ENCODE assay signal across 10 mouse cellular contexts in the genomic region with DNA sequence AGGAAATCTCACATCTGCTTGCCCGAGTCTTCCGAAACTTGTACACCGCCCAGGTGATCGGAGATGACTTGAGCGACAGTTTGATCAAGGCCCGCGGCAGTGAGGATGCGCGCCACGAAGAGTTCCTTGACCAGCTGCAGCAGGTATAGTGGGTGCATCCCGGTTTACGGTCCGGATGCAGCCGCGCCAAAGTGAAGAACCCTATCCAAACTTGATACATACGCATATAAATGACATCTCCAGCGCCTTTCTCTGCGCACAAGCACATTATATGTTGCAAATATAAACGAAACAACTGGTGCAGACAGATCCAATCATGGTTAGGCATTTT. TPM values are rescaled to one million over a fixed set of nuclear protein-coding genes. Genes with fewer than 3 reads are reported as not detected.
A peak's percentile ranks its signal among the peaks of the same experiment; 100 is the strongest.
DNase-seq lines count a peak whose midpoint lies in the region; ATAC-seq and TF ChIP-seq lines count a peak whose summit lies in the region.
"Had no signal": no experiment of that assay in that cellular context is flagged by ENCODE, and none has a peak within 500 bp of the region (broad histone marks: within the 10 kb centered on the region; RNA-seq: fewer than 3 reads in every experiment).

No protein-coding gene starts in this region.

- TF ChIP-seq EP300 in ES-Bruce4 (IDR thresholded peaks at IDR 0.05; ENCODE audit: insufficient read depth, low read depth, low read length): no peak

- H3K9me3 ChIP-seq in heart, embryonic 13.5 days: no peaks in the 10 kb centered on the region
- H3K9me3 ChIP-seq in ES-Bruce4 (replicated peaks; ENCODE audit: control insufficient read depth, insufficient read depth, low read length, poor library complexity, severe bottlenecking): no peaks in the 10 kb centered on the region
- H3K9me3 ChIP-seq in forebrain, postnatal 0 days (ENCODE audit: low read length): no peaks in the 10 kb centered on the region

- 3% methylated on average over 19 of the region's 19 CpGs for WGBS in heart, embryonic 13.5 days
- 3% methylated on average over 19 of the region's 19 CpGs for WGBS in forebrain, postnatal 0 days
- 2% methylated on average over 19 of the region's 19 CpGs for WGBS in macrophage (ENCODE audit: missing documents)

- no peak for DNase-seq in heart, postnatal 36 days
- DNase-seq in forebrain, postnatal 0 days: no peak
- DNase-seq in gastrocnemius, adult 8-10 months (ENCODE audit: low spot score in 2 of 2): no peak
- no peak for DNase-seq in frontal cortex, postnatal 10 days (ENCODE audit: low spot score in 2 of 2)
- no peak for DNase-seq in left cerebral cortex, postnatal 25 days (ENCODE audit: low spot score in 2 of 2)

- peak overlapping the region; percentile 78 for H3K9ac ChIP-seq in heart, embryonic 13.5 days
- H3K9ac ChIP-seq in ES-Bruce4 (ENCODE audit: low read depth, poor library complexity, severe bottlenecking): peak overlapping the region; percentile 12
- peak overlapping the region; percentile 45 for H3K9ac ChIP-seq in forebrain, postnatal 0 days

- no peak for TF ChIP-seq CTCF in ES-Bruce4 (IDR thresholded peaks at IDR 0.05; ENCODE audit: low read depth, low read length)
- TF ChIP-seq CTCF in forebrain, postnatal 0 days (IDR thresholded peaks at IDR 0.05; ENCODE audit: low read depth): no peak

- peak overlapping the region; percentile 96 for H3K4me2 ChIP-seq in heart, embryonic 13.5 days
- peak overlapping the region; percentile 70 for H3K4me2 ChIP-seq in forebrain, postnatal 0 days (ENCODE audit: low read depth)

- TF ChIP-seq POLR2A in ES-Bruce4 (IDR thresholded peaks at IDR 0.05; ENCODE audit: insufficient read depth, low read length): no peak

- no peaks in the 10 kb centered on the region for H3K79me2 ChIP-seq in macrophage (ENCODE audit: inconsistent target)

- no peaks in the 10 kb centered on the region for H3K36me3 ChIP-seq in heart, embryonic 13.5 days
- no peaks in the 10 kb centered on the region for H3K36me3 ChIP-seq in ES-Bruce4 (ENCODE audit: control insufficient read depth, insufficient read depth, low read length, poor library complexity, severe bottlenecking)
- no peaks in the 10 kb centered on the region for H3K36me3 ChIP-seq in forebrain, postnatal 0 days (ENCODE audit: insufficient read depth)
- no peaks in the 10 kb centered on the region for H3K36me3 ChIP-seq in macrophage (ENCODE audit: inconsistent target)

- H3K27ac ChIP-seq in heart, embryonic 13.5 days (replicated peaks): no peak overlapping the region
- H3K27ac ChIP-seq in ES-Bruce4 (ENCODE audit: insufficient read depth, low read length): no peak overlapping the region
- H3K27ac ChIP-seq in forebrain, postnatal 0 days (ENCODE audit: low read depth, low read length): no peak overlapping the region
- H3K27ac ChIP-seq in macrophage: no peak overlapping the region

- H3K27me3 ChIP-seq in heart, embryonic 13.5 days (replicated peaks): peaks cover 20% of the 10 kb centered on the region
- no peaks in the 10 kb centered on the region for H3K27me3 ChIP-seq in ES-Bruce4 (ENCODE audit: control insufficient read depth, insufficient read depth, low read length, poor library complexity, severe bottlenecking)
- H3K27me3 ChIP-seq in forebrain, postnatal 0 days (ENCODE audit: insufficient read depth, low read length): peaks cover 8% of the 10 kb centered on the region; the same call in 1 of the 2 replicates

- peaks cover 7% of the 10 kb centered on the region for H3K4me1 ChIP-seq in heart, embryonic 13.5 days
- no peaks in the 10 kb centered on the region for H3K4me1 ChIP-seq in ES-Bruce4 (ENCODE audit: control insufficient read depth, insufficient read depth, low read length)
- H3K4me1 ChIP-seq in forebrain, postnatal 0 days (ENCODE audit: insufficient read depth): peaks cover 4% of the 10 kb centered on the region; the same call in 1 of the 2 replicates

- ATAC-seq in heart, embryonic 13.5 days (ENCODE audit: extremely low read depth, insufficient number of reproducible peaks, low FRiP score, low TSS enrichment): no peak
- ATAC-seq in forebrain, postnatal 0 days: no peak; the same call in 1 of the 2 replicates

- peak overlapping the region; percentile 76 for H3K4me3 ChIP-seq in heart, embryonic 13.5 days
- peak overlapping the region; percentile 93 for H3K4me3 ChIP-seq in ES-Bruce4 (ENCODE audit: low read depth, low read length)
- peak overlapping the region; percentile 62 for H3K4me3 ChIP-seq in forebrain, postnatal 0 days (ENCODE audit: low read depth, low read length)
- peak overlapping the region; percentile 47 for H3K4me3 ChIP-seq in macrophage (ENCODE audit: inconsistent target)

- intact Hi-C loops in heart, postnatal 36 days (cut with DNase I): no loop called here
- intact Hi-C loops in left cerebral cortex, postnatal 25 days (cut with DNase I): loop anchor here (10.0 kb wide), 1 partner anchor 242 kb away; a partner anchor contains a TSS

RNA-seq across cellular contexts. Expression of a gene that starts 0.5 kb away (rescaled TPM):
- 0.21 and 0.29 TPM in 2 replicates for polyA plus RNA-seq in heart, embryonic 13.5 days (2015; fragmentation: Nextera tagmentation; extraction: Ambion mirVana)
- total RNA-seq in heart, postnatal 36 days (2021): under 1 TPM; 0.14 to 0.31 TPM
- polyA plus RNA-seq in ES-Bruce4 (2011; ENCODE audit: insufficient read depth, insufficient read length, low read depth, missing spikeins) (2.4 and 2.5 TPM in 2 replicates), macrophage (2018) (0.06 to 0.12 TPM (median 0.10 TPM) in 3 replicates)
- 0.85 and 2.0 TPM in 2 replicates for total RNA-seq in forebrain, postnatal 0 days (2014; rRNA removed)
- 0.40 and 0.42 TPM in 2 replicates for polyA plus RNA-seq in forebrain, postnatal 0 days (2015; fragmentation: Nextera tagmentation; extraction: Ambion mirVana)
- 1 to 10 TPM in 15 of 26 experiments, under 1 TPM in 8, not detected in 3; 0.16 to 3.7 (median 1.3) TPM for total RNA-seq in macrophage (2018; cell fraction: chromatin; rRNA removed)
- total RNA-seq in macrophage (2018; cell fraction: cytosol; rRNA removed): under 1 TPM in 23 of 26 experiments, not detected in 3; 0.05 to 0.68 (median 0.11) TPM
- 1 to 10 TPM in 7 of 26 experiments, under 1 TPM in 16, not detected in 3; 0.23 to 2.1 (median 0.67) TPM for total RNA-seq in macrophage (2018; cell fraction: nucleus; rRNA removed)
- not detected for total RNA-seq in gastrocnemius, adult 8-10 months (2022)
- total RNA-seq in left cerebral cortex, postnatal 25 days (2021): 1 to 10 TPM; 2.5 to 4.4 TPM
- total RNA-seq: common myeloid progenitor, adult 5-6 weeks had no signal

RNA-seq across cellular contexts. Expression of a gene that starts 9.4 kb away (rescaled TPM):
- 15.8 and 16.5 TPM in 2 replicates for polyA plus RNA-seq in heart, embryonic 13.5 days (2015; fragmentation: Nextera tagmentation; extraction: Ambion mirVana)
- 10 to 100 TPM; 18.2 to 20.3 TPM for total RNA-seq in heart, postnatal 36 days (2021)
- polyA plus RNA-seq in ES-Bruce4 (2011; ENCODE audit: insufficient read depth, insufficient read length, low read depth, missing spikeins): 22.0 and 23.2 TPM in 2 replicates
- 9.6 and 16.1 TPM in 2 replicates for total RNA-seq in forebrain, postnatal 0 days (2014; rRNA removed)
- polyA plus RNA-seq in forebrain, postnatal 0 days (2015; fragmentation: Nextera tagmentation; extraction: Ambion mirVana): 8.2 and 11.3 TPM in 2 replicates
- 10 to 100 TPM in 1 of 26 experiments, 1 to 10 TPM in 23, under 1 TPM in 2; 0.61 to 17.1 (median 3.0) TPM for total RNA-seq in macrophage (2018; cell fraction: chromatin; rRNA removed)
- total RNA-seq in macrophage (2018; cell fraction: cytosol; rRNA removed): 1 to 10 TPM in 14 of 26 experiments, under 1 TPM in 12; 0.36 to 1.5 (median 1.1) TPM
- 1 to 10 TPM in 24 of 26 experiments, under 1 TPM in 2; 0.75 to 7.5 (median 2.6) TPM for total RNA-seq in macrophage (2018; cell fraction: nucleus; rRNA removed)
- polyA plus RNA-seq in macrophage (2018): 0.42 to 0.81 TPM (median 0.52 TPM) in 3 replicates
- 1 to 10 TPM; 4.2 to 7.8 (median 6.3) TPM for total RNA-seq in gastrocnemius, adult 8-10 months (2022)
- total RNA-seq in left cerebral cortex, postnatal 25 days (2021): 10 to 100 TPM in 1 of 2 experiments, 1 to 10 TPM in 1; 9.7 to 10.8 TPM
- total RNA-seq: common myeloid progenitor, adult 5-6 weeks had no signal

RNA-seq across cellular contexts. Expression of a gene that starts 50.2 kb away (rescaled TPM):
- 10.6 and 11.5 TPM in 2 replicates for polyA plus RNA-seq in heart, embryonic 13.5 days (2015; fragmentation: Nextera tagmentation; extraction: Ambion mirVana)
- under 1 TPM; 0.41 to 0.69 TPM for total RNA-seq in heart, postnatal 36 days (2021)
- 37.0 and 40.0 TPM in 2 replicates for polyA plus RNA-seq in ES-Bruce4 (2011; ENCODE audit: insufficient read depth, insufficient read length, low read depth, missing spikeins)
- 3.3 and 6.5 TPM in 2 replicates for total RNA-seq in forebrain, postnatal 0 days (2014; rRNA removed)
- 2.7 and 3.8 TPM in 2 replicates for polyA plus RNA-seq in forebrain, postnatal 0 days (2015; fragmentation: Nextera tagmentation; extraction: Ambion mirVana)
- 10 to 100 TPM in 19 of 26 experiments, 1 to 10 TPM in 7; 3.6 to 43.0 (median 19.5) TPM for total RNA-seq in macrophage (2018; cell fraction: chromatin; rRNA removed)
- total RNA-seq in macrophage (2018; cell fraction: cytosol; rRNA removed): 10 to 100 TPM in 21 of 26 experiments, 1 to 10 TPM in 5; 7.5 to 27.5 (median 18.7) TPM
- total RNA-seq in macrophage (2018; cell fraction: nucleus; rRNA removed): 10 to 100 TPM in 23 of 26 experiments, 1 to 10 TPM in 3; 5.2 to 53.5 (median 21.5) TPM
- 16.0 to 25.2 TPM (median 19.3 TPM) in 3 replicates for polyA plus RNA-seq in macrophage (2018)
- total RNA-seq in gastrocnemius, adult 8-10 months (2022): under 1 TPM; 0.22 to 0.54 (median 0.37) TPM
- total RNA-seq in left cerebral cortex, postnatal 25 days (2021): 1 to 10 TPM; 3.3 to 6.0 TPM

RNA-seq across cellular contexts. Expression of a gene that starts 54.1 kb away (rescaled TPM):
- polyA plus RNA-seq in heart, embryonic 13.5 days (2015; fragmentation: Nextera tagmentation; extraction: Ambion mirVana): 0.47 TPM in 2 replicates
- 1 to 10 TPM; 1.4 to 3.4 TPM for total RNA-seq in heart, postnatal 36 days (2021)
- 0.78 and 2.1 TPM in 2 replicates for polyA plus RNA-seq in ES-Bruce4 (2011; ENCODE audit: insufficient read depth, insufficient read length, low read depth, missing spikeins)
- total RNA-seq in forebrain, postnatal 0 days (2014; rRNA removed): 2.0 and 2.1 TPM in 2 replicates
- polyA plus RNA-seq in forebrain, postnatal 0 days (2015; fragmentation: Nextera tagmentation; extraction: Ambion mirVana): 2.2 and 2.7 TPM in 2 replicates
- 1 to 10 TPM in 1 of 26 experiments, not detected in 25; 1.7 TPM for total RNA-seq in macrophage (2018; cell fraction: chromatin; rRNA removed)
- total RNA-seq in macrophage (2018; cell fraction: cytosol; rRNA removed): under 1 TPM in 2 of 26 experiments, not detected in 24; 0.20 to 0.37 TPM
- total RNA-seq in macrophage (2018; cell fraction: nucleus; rRNA removed): not detected
- polyA plus RNA-seq in macrophage (2018): not detected in 3 replicates
- 1 to 10 TPM in 1 of 4 experiments, under 1 TPM in 3; 0.72 to 1.3 (median 0.81) TPM for total RNA-seq in gastrocnemius, adult 8-10 months (2022)
- 1 to 10 TPM; 1.3 to 1.9 TPM for total RNA-seq in left cerebral cortex, postnatal 25 days (2021)
- total RNA-seq: common myeloid progenitor, adult 5-6 weeks had no signal

RNA-seq across cellular contexts. Expression of a gene that starts 56.2 kb away (rescaled TPM):
- polyA plus RNA-seq in heart, embryonic 13.5 days (2015; fragmentation: Nextera tagmentation; extraction: Ambion mirVana): 0.05 TPM in 1 of 2 replicates, not detected in the other
- not detected for total RNA-seq in heart, postnatal 36 days (2021)
- polyA plus RNA-seq in ES-Bruce4 (2011; ENCODE audit: insufficient read depth, insufficient read length, low read depth, missing spikeins) (not detected in 2 replicates), macrophage (2018) (not detected in 3 replicates)
- total RNA-seq in forebrain, postnatal 0 days (2014; rRNA removed): not detected in 2 replicates
- not detected in 2 replicates for polyA plus RNA-seq in forebrain, postnatal 0 days (2015; fragmentation: Nextera tagmentation; extraction: Ambion mirVana)
- not detected for total RNA-seq in macrophage (2018; cell fraction: chromatin; rRNA removed)
- total RNA-seq in macrophage (2018; cell fraction: cytosol; rRNA removed): not detected
- total RNA-seq in macrophage (2018; cell fraction: nucleus; rRNA removed): not detected
- total RNA-seq in gastrocnemius, adult 8-10 months (2022): not detected
- total RNA-seq in left cerebral cortex, postnatal 25 days (2021): not detected
- total RNA-seq: common myeloid progenitor, adult 5-6 weeks; left cerebral cortex, postnatal 4 days had no signal

Comparison
In these comparisons a context has a peak if more than half of its experiments do, and no peak if none do; other contexts are left out.
1. H3K9ac ChIP-seq: peak in every context shown above with its lines; median percentile 78 in heart, embryonic 13.5 days; 45 in forebrain, postnatal 0 days; 12 in ES-Bruce4.